Comparison of ENCODE assay signal across 8 mouse cellular contexts in genomic region chr7:19076586-19076991, GRCm38 (mm10). TPM values are rescaled to one million over a fixed set of nuclear protein-coding genes. Genes with fewer than 3 reads are reported as not detected.
DNase-seq lines count a peak whose midpoint lies in the region; ATAC-seq and TF ChIP-seq lines count a peak whose summit lies in the region.

No protein-coding gene starts in this region.

- peaks cover 40% of the 10 kb centered on the region for H3K36me3 ChIP-seq in hindbrain, embryonic 10.5 days
- peaks cover 14% of the 10 kb centered on the region; the same call in 1 of the 2 replicates for H3K36me3 ChIP-seq in liver, embryonic 14.5 days (replicated peaks; ENCODE audit: control insufficient read depth, insufficient read depth, low read depth)
- H3K36me3 ChIP-seq in stomach, postnatal 0 days (ENCODE audit: control insufficient read depth, insufficient read depth, low read length): peaks cover 16% of the 10 kb centered on the region

- H3K4me2 ChIP-seq in liver, embryonic 14.5 days (ENCODE audit: low read depth): peak overlapping the region; percentile 95
- peak overlapping the region; percentile 78 for H3K4me2 ChIP-seq in stomach, postnatal 0 days (replicated peaks; ENCODE audit: low read depth)

- peaks cover 4% of the 10 kb centered on the region for H3K4me1 ChIP-seq in cortical plate, adult 2 months (ENCODE audit: control insufficient read depth, insufficient read depth, low read length)
- peaks cover 25% of the 10 kb centered on the region for H3K4me1 ChIP-seq in hindbrain, embryonic 10.5 days (replicated peaks)
- peaks cover 8 to 20% of the 10 kb centered on the region in 2 experiments for H3K4me1 ChIP-seq in liver, embryonic 14.5 days (replicated peaks; ENCODE audit: control insufficient read depth in 2 of 2, insufficient read depth in 2 of 2, low read length in 1 of 2)
- no peaks in the 10 kb centered on the region; the same call in 1 of the 2 replicates for H3K4me1 ChIP-seq in stomach, postnatal 0 days (replicated peaks; ENCODE audit: control insufficient read depth, insufficient read depth)

- no peaks in the 10 kb centered on the region for H3K27me3 ChIP-seq in hindbrain, embryonic 10.5 days (ENCODE audit: insufficient read depth, poor library complexity, severe bottlenecking)
- H3K27me3 ChIP-seq in liver, embryonic 14.5 days (ENCODE audit: control insufficient read depth, insufficient read depth, low read length): peaks cover 2% of the 10 kb centered on the region; the same call in 1 of the 2 replicates
- no peaks in the 10 kb centered on the region for H3K27me3 ChIP-seq in stomach, postnatal 0 days (ENCODE audit: control insufficient read depth, insufficient read depth, low read length)

- H3K9ac ChIP-seq in liver, embryonic 14.5 days (replicated peaks): peak overlapping the region; percentile 79
- H3K9ac ChIP-seq in stomach, postnatal 0 days (ENCODE audit: low read length): peak overlapping the region; percentile 93

- no peak for TF ChIP-seq CTCF in cortical plate, adult 2 months (IDR thresholded peaks at IDR 0.05; ENCODE audit: extremely low read depth, insufficient read depth, low read length)
- TF ChIP-seq CTCF in liver, embryonic 14.5 days (IDR thresholded peaks at IDR 0.05; ENCODE audit: low read depth): no peak
- TF ChIP-seq CTCF in stomach, postnatal 0 days (IDR thresholded peaks at IDR 0.05; ENCODE audit: low read depth): no peak

- DNase-seq in embryo, embryonic 11 days: peak; percentile 30
- DNase-seq in embryo, embryonic 10 days (ENCODE audit: low spot score): no peak
- DNase-seq in 416B (ENCODE audit: low read depth): peak; percentile 32
- DNase-seq in hindbrain, embryonic 10.5 days (ENCODE audit: low spot score): no peak
- no peak for DNase-seq in liver, embryonic 14.5 days (ENCODE audit: low read depth in 3 of 3, low spot score in 3 of 3)
- peak; percentile 41 for DNase-seq in stomach, postnatal 0 days (ENCODE audit: low spot score)
- DNase-seq in T-cell, adult 2 months (ENCODE audit: low spot score): no peak

- ATAC-seq in liver, embryonic 14.5 days (ENCODE audit: insufficient read depth): no peak
- ATAC-seq in stomach, postnatal 0 days (ENCODE audit: low FRiP score, low TSS enrichment): peak; percentile 10; the same call in 1 of the 2 replicates

- H3K27ac ChIP-seq in cortical plate, adult 2 months (ENCODE audit: insufficient read depth, low read length): 0 out of 2 replicates have a peak overlapping the region, but pooled peaks have one; percentile 16
- peak overlapping the region; percentile 95 for H3K27ac ChIP-seq in hindbrain, embryonic 10.5 days
- no peak overlapping the region for H3K27ac ChIP-seq in liver, embryonic 14.5 days
- peak overlapping the region; percentile 87 for H3K27ac ChIP-seq in stomach, postnatal 0 days (replicated peaks)

- peaks cover 3% of the 10 kb centered on the region; the same call in 1 of the 2 replicates for H3K9me3 ChIP-seq in hindbrain, embryonic 10.5 days
- H3K9me3 ChIP-seq in liver, embryonic 14.5 days (ENCODE audit: control insufficient read depth, low read length): no peaks in the 10 kb centered on the region
- H3K9me3 ChIP-seq in stomach, postnatal 0 days (ENCODE audit: control insufficient read depth, low read length): no peaks in the 10 kb centered on the region

- under 1% methylated on average over 22 of the region's 22 CpGs for WGBS in hindbrain, embryonic 10.5 days
- WGBS in liver, embryonic 14.5 days (ENCODE audit: insufficient replicate concordance): 1% methylated on average over 22 of the region's 22 CpGs
- under 1% methylated on average over 18 of the region's 22 CpGs for WGBS in stomach, postnatal 0 days

- no peak for TF ChIP-seq EP300 in liver, embryonic 14.5 days (IDR thresholded peaks at IDR 0.05; ENCODE audit: low read depth)
- no peak for TF ChIP-seq EP300 in stomach, postnatal 0 days (optimal IDR thresholded peaks at IDR 0.05)

- peak overlapping the region; percentile 40 for H3K4me3 ChIP-seq in cortical plate, adult 2 months (ENCODE audit: insufficient read depth, low read length)
- H3K4me3 ChIP-seq in hindbrain, embryonic 10.5 days: peak overlapping the region; percentile 99
- H3K4me3 ChIP-seq in liver, embryonic 14.5 days (ENCODE audit: insufficient read depth in 1 of 2, low read depth in 2 of 2, low read length in 2 of 2): peak overlapping the region; percentile 70 to 85
- peak overlapping the region; percentile 67 for H3K4me3 ChIP-seq in stomach, postnatal 0 days (ENCODE audit: low read depth, low read length)

- no peak for TF ChIP-seq POLR2A in cortical plate, adult 2 months (IDR thresholded peaks at IDR 0.05; ENCODE audit: extremely low read depth, insufficient read depth, low read length)

RNA-seq across cellular contexts. Expression of gene Dmwd, which starts 0.6 kb away (rescaled TPM):
- 171 and 178 TPM in 2 replicates for polyA plus RNA-seq in cortical plate, adult 2 months (2012; rRNA removed)
- 16.6 and 20.7 TPM in 2 replicates for polyA plus RNA-seq in hindbrain, embryonic 10.5 days (2016; fragmentation: Nextera tagmentation; extraction: Ambion mirVana)
- 18.1 and 20.2 TPM in 2 replicates for polyA plus RNA-seq in liver, embryonic 14.5 days (2012; rRNA removed)
- 3.5 and 3.7 TPM in 2 replicates for polyA plus RNA-seq in liver, embryonic 14.5 days (2014; fragmentation: Nextera tagmentation; extraction: Ambion mirVana)
- polyA plus RNA-seq in stomach, postnatal 0 days (2015; fragmentation: Nextera tagmentation; extraction: Ambion mirVana): 4.5 and 7.0 TPM in 2 replicates

RNA-seq across cellular contexts. Expression of gene Dmpk, which starts 7.1 kb away (rescaled TPM):
- polyA plus RNA-seq in cortical plate, adult 2 months (2012; rRNA removed): 40.9 and 47.6 TPM in 2 replicates
- 9.9 and 10.2 TPM in 2 replicates for polyA plus RNA-seq in hindbrain, embryonic 10.5 days (2016; fragmentation: Nextera tagmentation; extraction: Ambion mirVana)
- 17.9 and 20.7 TPM in 2 replicates for polyA plus RNA-seq in liver, embryonic 14.5 days (2012; rRNA removed)
- polyA plus RNA-seq in liver, embryonic 14.5 days (2014; fragmentation: Nextera tagmentation; extraction: Ambion mirVana): 8.3 and 10.6 TPM in 2 replicates
- polyA plus RNA-seq in stomach, postnatal 0 days (2015; fragmentation: Nextera tagmentation; extraction: Ambion mirVana): 91.3 and 103 TPM in 2 replicates

RNA-seq across cellular contexts. Expression of gene Six5, which starts 17.8 kb away (rescaled TPM):
- 4.7 and 5.0 TPM in 2 replicates for polyA plus RNA-seq in cortical plate, adult 2 months (2012; rRNA removed)
- polyA plus RNA-seq in hindbrain, embryonic 10.5 days (2016; fragmentation: Nextera tagmentation; extraction: Ambion mirVana): 7.4 and 8.4 TPM in 2 replicates
- polyA plus RNA-seq in liver, embryonic 14.5 days (2012; rRNA removed): 3.3 and 4.3 TPM in 2 replicates
- polyA plus RNA-seq in liver, embryonic 14.5 days (2014; fragmentation: Nextera tagmentation; extraction: Ambion mirVana): 0.60 and 1.3 TPM in 2 replicates
- 6.1 and 7.7 TPM in 2 replicates for polyA plus RNA-seq in stomach, postnatal 0 days (2015; fragmentation: Nextera tagmentation; extraction: Ambion mirVana)

RNA-seq across cellular contexts. Expression of gene Rsph6a, which starts 22.1 kb away (rescaled TPM):
- polyA plus RNA-seq in cortical plate, adult 2 months (2012; rRNA removed): 0.10 and 0.17 TPM in 2 replicates
- not detected in 2 replicates for polyA plus RNA-seq in hindbrain, embryonic 10.5 days (2016; fragmentation: Nextera tagmentation; extraction: Ambion mirVana)
- not detected in 2 replicates for polyA plus RNA-seq in liver, embryonic 14.5 days (2012; rRNA removed)
- not detected in 2 replicates for polyA plus RNA-seq in liver, embryonic 14.5 days (2014; fragmentation: Nextera tagmentation; extraction: Ambion mirVana)
- not detected in 2 replicates for polyA plus RNA-seq in stomach, postnatal 0 days (2015; fragmentation: Nextera tagmentation; extraction: Ambion mirVana)

RNA-seq across cellular contexts. Expression of gene Gm4969, which starts 41.6 kb away (rescaled TPM):
- 0.70 and 1.1 TPM in 2 replicates for polyA plus RNA-seq in cortical plate, adult 2 months (2012; rRNA removed)
- polyA plus RNA-seq in hindbrain, embryonic 10.5 days (2016; fragmentation: Nextera tagmentation; extraction: Ambion mirVana): 1.2 and 1.5 TPM in 2 replicates
- polyA plus RNA-seq in liver, embryonic 14.5 days (2012; rRNA removed): 0.14 and 0.25 TPM in 2 replicates
- 0.16 and 0.22 TPM in 2 replicates for polyA plus RNA-seq in liver, embryonic 14.5 days (2014; fragmentation: Nextera tagmentation; extraction: Ambion mirVana)
- 0.72 and 0.76 TPM in 2 replicates for polyA plus RNA-seq in stomach, postnatal 0 days (2015; fragmentation: Nextera tagmentation; extraction: Ambion mirVana)

Comparison
In these comparisons a context has a peak if more than half of its experiments do, and no peak if none do; other contexts are left out.
1. DNase-seq: peak in embryo, embryonic 11 days (single experiment), 416B (single experiment) and stomach, postnatal 0 days (single experiment); none in embryo, embryonic 10 days (single experiment), hindbrain, embryonic 10.5 days (single experiment), liver, embryonic 14.5 days (0 of 3) and T-cell, adult 2 months (single experiment).
2. H3K4me3 ChIP-seq: peak in every context shown above with its lines; median percentile 99 in hindbrain, embryonic 10.5 days; 78 in liver, embryonic 14.5 days; 67 in stomach, postnatal 0 days; 40 in cortical plate, adult 2 months.